Mouse (Mus musculus) intestine, embryonic 16.5 days (tissue): ENCODE measurements around the gene Rcan2. TPM values are rescaled to one million over a fixed set of nuclear protein-coding genes. Genes with fewer than 3 reads are reported as not detected.

Experiments
- ATAC-seq: fragments of 200-750 bp; cut with Nextera tagmentation; 2 replicates; pipeline ENCODE4 v1.8.0; 2017; ENCODE audit warnings: moderate TSS enrichment, moderate library complexity
- H3K27ac ChIP-seq: fragments of 300-500 bp; sonication (generic); 2 replicates; pipeline ENCODE4 v1.5.1; 2014; ENCODE audit warnings: mild to moderate bottlenecking, low read length
- H3K27me3 ChIP-seq: fragments of 300-500 bp; sonication (generic); replicated peaks from 2 replicates; pipeline ENCODE4 v1.6.1; 2014; ENCODE audit warnings: low read length, control low read depth, mixed read lengths; ENCODE audit not compliant: control insufficient read depth, insufficient read depth
- H3K36me3 ChIP-seq: fragments of 300-500 bp; sonication (generic); 2 replicates; pipeline ENCODE4 v1.6.1; 2014; ENCODE audit warnings: low read length, control low read depth; ENCODE audit not compliant: control insufficient read depth, insufficient read depth
- H3K4me1 ChIP-seq: fragments of 300-500 bp; sonication (generic); 2 replicates; pipeline ENCODE4 v1.6.1; 2014; ENCODE audit warnings: low read length, control low read depth, mixed read lengths; ENCODE audit not compliant: control insufficient read depth, insufficient read depth
- H3K4me2 ChIP-seq: fragments of 300-500 bp; sonication (generic); 2 replicates; pipeline ENCODE4 v1.6.1; 2014; ENCODE audit warnings: low read depth, low read length, control low read depth
- H3K4me3 ChIP-seq: fragments of 300-500 bp; sonication (generic); 2 replicates; pipeline ENCODE4 v1.5.1; 2014; ENCODE audit warnings: mild to moderate bottlenecking, low read length
- H3K9ac ChIP-seq: fragments of 300-500 bp; sonication (generic); 2 replicates; pipeline ENCODE4 v1.6.1; 2014; ENCODE audit warnings: low read depth, low read length
- H3K9me3 ChIP-seq: fragments of 300-500 bp; sonication (generic); 2 replicates; pipeline ENCODE4 v1.6.1; 2016; ENCODE audit warnings: low read length, control low read depth; ENCODE audit not compliant: control insufficient read depth
- WGBS: fragments of 180-500 bp; shearing (Covaris S2); extraction: QIAGEN DNeasy Blood & Tissue Kit; methylation state at CpG from one replicate; pipeline ENCODE4 v1.1.7; 2014; 5-methylcytosine and 5-hydroxymethylcytosine counted together
- polyA plus RNA-seq: library from polyadenylated mRNA; unstranded; fragments of >200 nt; fragmentation: Nextera tagmentation; extraction: Ambion mirVana; gene quantifications from 2 replicates; pipeline ENCODE4 v1.2.1, GENCODE M21; 2015

Gene Rcan2
- polyA plus RNA-seq, 1 experiment from 2014 or later = 4.9 TPM

DNA sequence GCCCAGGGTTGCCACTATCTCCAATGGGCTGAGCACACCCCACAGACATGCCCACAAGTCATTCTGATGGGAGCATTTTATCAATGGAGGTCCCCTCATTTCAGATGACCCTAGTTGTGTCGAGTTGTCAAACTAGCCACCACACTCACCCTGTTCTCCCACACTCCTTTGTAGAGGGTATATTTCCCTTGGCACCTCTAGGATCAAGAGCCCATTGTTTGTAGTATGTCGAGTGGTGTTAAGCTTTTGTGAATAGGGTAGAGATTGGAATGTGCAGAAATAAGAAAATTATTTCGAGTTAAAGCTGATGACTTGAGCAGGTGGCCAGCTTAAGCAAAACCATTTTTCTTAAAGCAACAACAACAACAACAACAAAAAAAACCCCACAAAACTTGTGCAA is 47.8 kb downstream of the Rcan2 start:
- WGBS = 81% methylated on average over 3 of the region's 3 CpGs
- Histone ChIP-seq H3K4me2 (no peak overlapping the region), H3K4me1 (no peaks in the 10 kb centered on the region), H3K27ac (no peak overlapping the region), H3K4me3 (no peak overlapping the region), H3K27me3 (no peaks in the 10 kb centered on the region), H3K36me3 (no peaks in the 10 kb centered on the region), H3K9me3 (no peaks in the 10 kb centered on the region), H3K9ac (no peak overlapping the region)
- no peak for ATAC-seq

DNA sequence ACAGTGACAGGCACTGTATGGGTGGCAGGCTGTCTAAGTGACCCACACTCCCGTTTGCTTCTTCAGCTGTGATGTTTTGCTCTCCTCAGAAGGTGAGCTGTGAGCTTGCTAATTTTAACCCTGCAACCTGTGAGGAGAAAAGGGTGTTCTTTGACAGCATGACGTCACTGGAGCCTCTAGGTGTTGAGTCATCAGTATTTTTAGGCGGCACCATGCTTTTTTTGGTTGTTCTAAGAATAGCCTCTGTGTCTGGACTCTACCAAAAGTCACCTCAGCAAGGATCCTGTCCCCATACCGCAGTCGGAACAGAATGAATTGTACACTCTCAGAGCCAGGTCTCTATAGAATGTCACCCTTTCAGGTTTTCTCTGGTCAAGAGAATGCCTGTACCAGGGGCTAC is 54.0 kb downstream of the Rcan2 start:
- WGBS = 82% methylated on average over 5 of the region's 5 CpGs
- H3K9ac ChIP-seq = no peak overlapping the region
- no peaks in the 10 kb centered on the region for H3K27me3 ChIP-seq
- no peak for ATAC-seq
- no peak overlapping the region for H3K4me2 ChIP-seq
- no peaks in the 10 kb centered on the region for H3K4me1 ChIP-seq
- no peak overlapping the region for H3K27ac ChIP-seq
- no peaks in the 10 kb centered on the region for H3K36me3 ChIP-seq
- H3K4me3 ChIP-seq = no peak overlapping the region
- no peaks in the 10 kb centered on the region for H3K9me3 ChIP-seq

DNA sequence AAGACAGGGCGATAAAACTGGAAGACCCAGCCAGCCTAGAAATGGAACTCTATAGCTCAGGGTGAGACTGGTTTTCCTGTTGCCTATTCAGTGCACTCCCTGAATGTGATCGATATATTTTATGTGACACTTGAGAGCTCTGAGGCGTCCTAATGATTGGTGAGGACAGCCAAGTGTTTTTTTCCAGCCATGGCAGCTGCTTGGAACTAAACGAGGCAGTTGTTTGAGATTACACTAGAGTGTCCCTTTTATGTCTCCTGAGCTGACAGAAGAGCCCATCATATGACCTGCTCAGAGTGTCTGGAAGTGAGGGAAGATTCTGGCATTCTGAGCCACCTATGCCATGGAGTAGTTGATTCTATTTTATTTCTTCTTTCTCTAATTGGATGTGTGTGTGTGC is 54.9 kb downstream of the Rcan2 start:
- ATAC-seq = no peak
- Histone ChIP-seq H3K9me3 (no peaks in the 10 kb centered on the region), H3K27me3 (no peaks in the 10 kb centered on the region), H3K36me3 (no peaks in the 10 kb centered on the region), H3K9ac (no peak overlapping the region), H3K4me1 (no peaks in the 10 kb centered on the region), H3K27ac (no peak overlapping the region), H3K4me3 (no peak overlapping the region), H3K4me2 (no peak overlapping the region)
- 62% methylated on average over 4 of the region's 4 CpGs for WGBS

DNA sequence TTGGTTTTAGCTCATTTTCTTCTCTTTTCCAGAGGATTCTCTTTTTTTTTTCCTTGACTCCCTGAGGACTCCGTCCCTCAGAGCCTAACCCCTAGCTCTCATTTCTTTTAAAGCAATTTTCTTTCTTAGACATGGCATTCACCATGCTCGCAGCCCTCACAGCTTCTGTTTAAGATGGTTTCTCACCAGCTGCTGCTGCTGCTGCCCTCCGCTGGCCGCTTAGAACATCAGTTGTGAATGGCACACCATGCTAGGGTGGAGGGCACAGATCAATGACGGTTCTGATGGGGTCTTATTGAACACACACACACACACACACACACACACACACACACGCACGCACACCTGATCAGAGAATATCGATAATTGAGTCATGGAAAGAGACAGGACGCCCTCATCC is 67.7 kb downstream of the Rcan2 start:
- ATAC-seq = no peak
- Histone ChIP-seq H3K4me2 (no peak overlapping the region), H3K9ac (no peak overlapping the region), H3K27me3 (no peaks in the 10 kb centered on the region), H3K4me3 (no peak overlapping the region), H3K4me1 (no peaks in the 10 kb centered on the region), H3K36me3 (no peaks in the 10 kb centered on the region), H3K9me3 (no peaks in the 10 kb centered on the region), H3K27ac (no peak overlapping the region)
- WGBS = 90% methylated on average over 9 of the region's 9 CpGs

DNA sequence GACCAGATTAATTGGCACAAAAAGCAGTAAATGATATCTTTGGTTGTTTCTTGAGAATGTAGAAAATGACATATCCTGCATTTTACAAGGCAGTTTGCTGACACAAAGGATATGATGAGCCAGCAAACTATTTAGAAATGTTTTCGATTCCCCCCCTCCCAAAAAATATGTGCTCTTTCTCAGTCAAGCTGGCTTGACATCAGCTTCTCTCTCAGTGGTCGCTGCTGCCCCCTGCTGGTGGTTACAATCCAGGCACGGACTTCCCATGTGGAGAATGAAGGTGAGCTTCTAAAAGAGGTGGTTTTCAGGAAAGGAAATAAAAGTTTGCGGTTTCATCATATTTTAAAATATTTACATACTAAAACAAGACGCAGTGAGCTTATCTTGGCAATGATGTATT is 68.5 kb downstream of the Rcan2 start:
- Histone ChIP-seq H3K4me3 (no peak overlapping the region), H3K9ac (no peak overlapping the region), H3K27ac (no peak overlapping the region), H3K27me3 (no peaks in the 10 kb centered on the region), H3K9me3 (no peaks in the 10 kb centered on the region), H3K4me1 (no peaks in the 10 kb centered on the region), H3K36me3 (no peaks in the 10 kb centered on the region), H3K4me2 (no peak overlapping the region)
- no peak for ATAC-seq
- 18% methylated on average over 5 of the region's 5 CpGs for WGBS

DNA sequence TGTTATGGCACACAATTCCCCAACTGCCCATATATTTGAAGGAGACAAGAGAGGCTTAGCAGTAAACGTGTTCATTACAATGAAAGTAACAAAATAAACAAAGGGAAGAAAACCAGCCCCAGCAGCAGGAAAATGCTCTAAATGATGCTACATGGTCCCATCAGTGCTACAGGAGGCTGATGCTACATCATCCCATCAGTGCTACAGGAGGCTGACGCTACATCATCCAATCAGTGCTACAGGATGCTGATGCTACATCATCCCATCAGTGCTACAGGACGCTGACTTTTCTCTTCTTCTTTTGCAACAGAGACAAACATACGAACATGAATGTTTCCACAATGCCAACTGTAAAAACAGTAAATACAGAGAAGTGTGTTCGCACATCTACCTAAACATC is 73.3 kb downstream of the Rcan2 start:
- ATAC-seq = no peak
- Histone ChIP-seq H3K4me1 (no peaks in the 10 kb centered on the region), H3K9ac (no peak overlapping the region), H3K27ac (no peak overlapping the region), H3K27me3 (no peaks in the 10 kb centered on the region), H3K36me3 (no peaks in the 10 kb centered on the region), H3K4me3 (no peak overlapping the region), H3K4me2 (no peak overlapping the region), H3K9me3 (no peaks in the 10 kb centered on the region)
- 81% methylated on average over 5 of the region's 5 CpGs for WGBS

DNA sequence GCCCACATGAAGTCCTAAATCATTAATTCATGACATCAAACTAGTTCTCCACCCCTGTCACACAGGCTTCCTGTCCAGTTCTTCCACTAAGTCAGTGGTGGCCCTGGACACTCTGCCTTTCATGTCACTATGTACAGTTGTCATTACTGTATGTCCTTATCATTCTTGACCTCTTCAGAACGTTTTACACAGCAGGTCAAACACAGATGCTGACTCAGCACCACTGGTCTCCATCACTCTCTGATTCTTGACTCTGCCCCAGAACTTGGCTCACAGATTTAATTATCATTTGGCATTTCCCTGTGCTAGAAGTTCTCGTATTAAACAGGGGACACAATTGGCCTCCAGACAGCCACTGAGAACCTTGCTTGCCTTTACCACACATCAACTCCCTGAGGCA is 76.3 kb downstream of the Rcan2 start:
- Histone ChIP-seq H3K27ac (no peak overlapping the region), H3K9me3 (no peaks in the 10 kb centered on the region), H3K4me3 (no peak overlapping the region), H3K36me3 (no peaks in the 10 kb centered on the region), H3K4me1 (no peaks in the 10 kb centered on the region), H3K4me2 (no peak overlapping the region), H3K27me3 (no peaks in the 10 kb centered on the region), H3K9ac (no peak overlapping the region)
- WGBS = 57% methylated on average over 2 of the region's 2 CpGs
- no peak for ATAC-seq

DNA sequence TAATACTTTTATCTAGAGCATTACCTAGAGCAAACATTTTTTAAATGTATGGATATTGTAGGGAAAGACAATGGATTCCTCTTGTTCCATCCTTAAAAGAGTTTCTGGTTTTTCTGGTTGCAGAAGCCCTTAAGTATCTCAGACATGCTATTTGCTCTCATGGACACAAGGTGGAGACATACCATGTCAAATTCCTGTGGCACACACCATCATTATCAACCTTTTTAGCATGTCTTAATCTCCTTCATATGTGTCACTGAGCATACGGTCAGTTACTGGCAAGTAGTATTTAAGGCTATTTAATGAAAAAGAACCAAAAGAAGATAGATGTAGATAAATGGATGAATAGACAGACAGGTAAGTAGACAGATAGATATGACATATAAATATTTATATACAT is 81.9 kb downstream of the Rcan2 start:
- H3K9ac ChIP-seq = no peak overlapping the region
- H3K9me3 ChIP-seq = no peaks in the 10 kb centered on the region
- H3K27ac ChIP-seq = no peak overlapping the region
- H3K27me3 ChIP-seq = no peaks in the 10 kb centered on the region
- no peak overlapping the region for H3K4me2 ChIP-seq
- no peak for ATAC-seq
- H3K4me1 ChIP-seq = no peaks in the 10 kb centered on the region
- H3K4me3 ChIP-seq = no peak overlapping the region
- H3K36me3 ChIP-seq = no peaks in the 10 kb centered on the region
- 19% methylated on average over 1 of the region's 1 CpGs for WGBS

DNA sequence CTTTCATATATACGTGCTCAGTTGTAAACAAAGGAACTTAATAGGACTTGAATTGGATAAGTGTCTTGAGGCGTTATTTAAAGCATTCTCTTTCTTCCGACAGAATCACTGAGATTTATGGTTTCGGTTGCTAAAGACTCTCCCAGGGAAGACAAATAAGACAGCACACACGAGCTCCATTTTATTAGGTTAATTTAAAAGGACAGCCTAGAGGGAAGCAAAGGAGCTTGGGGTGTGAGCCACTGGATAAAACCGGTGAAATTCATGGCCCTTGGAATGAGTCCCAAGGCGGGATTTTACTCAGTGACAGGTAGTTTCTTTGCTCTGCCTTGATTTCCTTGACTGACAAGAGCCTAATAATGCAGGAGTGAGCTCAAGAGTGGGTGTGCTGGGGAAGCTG is 85.1 kb downstream of the Rcan2 start:
- WGBS = 52% methylated on average over 7 of the region's 7 CpGs
- ATAC-seq = no peak
- H3K27ac ChIP-seq = no peak overlapping the region

DNA sequence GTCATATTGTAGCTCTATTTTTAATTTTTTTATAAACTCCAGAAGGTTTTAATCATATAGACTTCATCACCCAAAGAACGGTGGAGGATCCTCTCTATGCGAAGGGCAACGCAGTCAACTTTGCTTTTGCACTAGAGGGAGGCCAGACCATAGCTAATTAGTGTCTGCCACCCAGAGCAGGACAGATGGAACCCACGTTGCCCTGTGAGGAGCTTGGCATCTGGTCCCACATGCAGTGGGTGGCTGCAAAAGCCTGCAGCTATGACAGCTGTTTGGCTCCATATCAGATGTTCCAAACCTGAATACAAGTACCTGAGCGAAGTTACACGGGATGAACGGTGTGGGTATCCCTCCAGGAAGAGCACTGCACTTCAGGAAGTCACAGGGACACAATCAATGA is 86.8 kb downstream of the Rcan2 start:
- Histone ChIP-seq H3K27me3 (no peaks in the 10 kb centered on the region), H3K9me3 (no peaks in the 10 kb centered on the region), H3K27ac (no peak overlapping the region), H3K36me3 (no peaks in the 10 kb centered on the region), H3K9ac (no peak overlapping the region), H3K4me1 (no peaks in the 10 kb centered on the region), H3K4me2 (no peak overlapping the region), H3K4me3 (no peak overlapping the region)
- 82% methylated on average over 7 of the region's 7 CpGs for WGBS
- ATAC-seq = no peak

More for the DNA sequence above, 85.1 kb downstream of the Rcan2 start:
- H3K9me3 ChIP-seq = no peaks in the 10 kb centered on the region
- H3K4me2 ChIP-seq = no peak overlapping the region
- H3K9ac ChIP-seq = no peak overlapping the region
- H3K4me3 ChIP-seq = no peak overlapping the region
- H3K4me1 ChIP-seq = no peaks in the 10 kb centered on the region
- H3K27me3 ChIP-seq = no peaks in the 10 kb centered on the region
- no peaks in the 10 kb centered on the region for H3K36me3 ChIP-seq
